Mouse (Mus musculus): ENCODE data around the gene Prune2.

The Prune2 gene

DNA sequence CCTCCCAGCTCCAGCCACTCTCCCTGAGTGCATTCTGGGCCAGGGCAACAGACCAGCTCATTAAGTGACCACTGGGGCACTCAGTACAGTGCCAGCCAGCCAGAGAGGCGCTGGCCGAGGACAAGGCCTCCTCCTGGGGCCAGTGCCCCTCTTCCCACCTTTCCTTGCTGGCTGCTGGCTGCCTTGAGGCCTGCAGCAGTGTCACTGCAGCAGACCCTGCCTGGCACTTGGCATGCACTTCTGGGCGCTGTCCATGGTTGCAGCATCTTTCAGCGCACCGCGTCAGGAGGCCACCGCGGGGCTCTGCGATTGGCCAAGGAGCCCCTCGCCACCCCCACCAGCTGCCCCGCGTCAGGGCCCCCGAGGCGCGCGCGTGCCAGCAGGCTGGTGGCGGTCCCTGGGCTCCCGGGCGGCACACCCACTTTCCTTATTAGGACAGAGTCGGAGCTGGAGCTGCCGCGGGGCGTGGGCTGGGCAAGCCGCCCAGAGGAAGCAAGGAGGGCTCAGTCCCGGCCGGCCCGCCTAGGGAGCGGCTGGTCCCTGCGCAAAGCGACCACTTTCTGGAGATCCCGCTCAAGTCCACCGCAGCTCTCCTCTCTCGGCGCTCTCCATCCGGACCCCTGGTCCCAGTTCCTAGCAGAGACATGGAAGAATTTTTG, at the start of gene Prune2:
Gene Prune2 (plus strand): TSS at position 506 of the 659 bp plus-strand sequence.
- in situ Hi-C loops (cut with MboI; ENCODE audit: low sequenced_read_pairs): no loop called here

DNA sequence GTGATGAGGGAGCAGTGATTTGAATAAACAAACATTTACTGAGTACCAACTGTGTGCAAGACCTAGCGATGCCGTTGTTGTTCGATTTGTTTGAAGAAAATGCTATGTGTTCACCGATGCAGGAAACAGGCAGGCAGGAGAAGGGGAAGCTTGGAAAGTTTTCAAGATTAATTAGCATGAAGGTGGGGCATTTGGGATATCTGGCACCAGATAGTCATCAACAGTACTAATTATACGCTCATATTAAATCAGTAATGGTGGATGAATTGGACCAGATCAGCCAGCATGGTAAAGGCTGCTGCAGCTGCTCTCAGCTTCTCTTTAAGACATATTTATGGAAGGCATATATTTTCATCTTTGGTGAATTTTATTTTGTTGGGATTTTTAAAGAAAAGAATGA, 44.4 kb upstream of the Prune2 start:
- in situ Hi-C loops (cut with MboI; ENCODE audit: low sequenced_read_pairs): no loop called here

DNA sequence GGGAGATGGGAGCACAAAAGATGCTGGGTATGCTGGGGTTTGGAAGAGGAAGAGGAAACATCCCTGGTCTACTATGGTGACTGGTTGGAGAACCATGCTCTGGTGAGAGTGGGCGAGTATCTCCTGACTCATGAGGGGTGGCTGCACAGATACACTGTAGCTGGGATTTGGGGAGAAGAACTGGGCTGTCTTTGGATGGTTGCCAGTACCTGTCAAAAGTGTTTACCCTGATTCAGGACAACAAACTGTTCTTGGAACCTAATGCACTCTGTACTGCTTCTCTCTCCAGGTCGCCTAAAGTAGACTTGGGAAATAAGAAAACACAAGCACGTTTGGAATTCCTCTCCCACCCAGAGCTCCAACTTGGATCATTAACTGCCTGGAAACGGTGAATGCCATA, 31.4 kb upstream of the Prune2 start:
- in situ Hi-C loops (cut with MboI; ENCODE audit: low sequenced_read_pairs): no loop called here

DNA sequence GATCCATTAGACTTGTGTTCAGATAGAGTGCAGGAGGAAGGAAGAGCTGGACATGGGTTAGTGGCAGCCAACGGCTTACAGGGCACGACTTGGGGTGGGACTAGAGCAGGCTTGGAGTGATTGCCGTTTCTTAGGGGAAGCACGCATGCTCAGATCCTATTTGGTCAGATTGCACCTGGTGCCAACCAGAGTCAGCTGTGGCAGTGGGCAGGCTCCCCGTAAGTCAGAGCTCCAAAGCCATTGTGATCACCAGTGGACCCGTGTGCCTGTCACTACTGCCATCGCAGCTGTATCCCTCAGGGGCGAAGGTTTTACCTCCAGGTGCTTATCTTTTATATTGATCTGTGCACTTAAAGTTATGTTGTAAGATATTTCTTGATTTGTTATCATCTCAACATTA, 21.3 kb upstream of the Prune2 start:
- in situ Hi-C loops (cut with MboI; ENCODE audit: low sequenced_read_pairs): no loop called here

GRCm38 (mm10) chr19:16948794-16949313, 7.1 kb upstream of the Prune2 start:
- in situ Hi-C loops (cut with MboI; ENCODE audit: low sequenced_read_pairs): no loop called here

DNA sequence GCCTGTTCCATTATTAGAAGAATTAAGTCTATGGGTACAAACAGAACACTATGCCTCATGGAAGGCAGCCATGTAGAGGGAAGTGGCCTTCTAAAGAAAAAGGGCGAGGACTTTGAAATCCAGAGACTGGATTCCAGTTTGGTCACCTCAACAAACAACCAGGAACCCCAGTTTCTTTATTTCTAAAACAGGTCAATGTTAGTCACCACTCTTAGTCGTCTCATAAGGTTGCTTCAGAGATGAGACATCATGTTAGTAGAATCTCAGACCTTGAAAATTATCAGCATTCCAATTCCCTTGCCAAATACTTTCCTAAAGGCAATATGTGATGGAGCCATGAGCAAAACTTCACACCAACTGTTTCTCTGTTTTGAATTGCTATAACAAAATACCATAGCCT, 6.6 kb upstream of the Prune2 start:
- in situ Hi-C loops (cut with MboI; ENCODE audit: low sequenced_read_pairs): no loop called here

DNA sequence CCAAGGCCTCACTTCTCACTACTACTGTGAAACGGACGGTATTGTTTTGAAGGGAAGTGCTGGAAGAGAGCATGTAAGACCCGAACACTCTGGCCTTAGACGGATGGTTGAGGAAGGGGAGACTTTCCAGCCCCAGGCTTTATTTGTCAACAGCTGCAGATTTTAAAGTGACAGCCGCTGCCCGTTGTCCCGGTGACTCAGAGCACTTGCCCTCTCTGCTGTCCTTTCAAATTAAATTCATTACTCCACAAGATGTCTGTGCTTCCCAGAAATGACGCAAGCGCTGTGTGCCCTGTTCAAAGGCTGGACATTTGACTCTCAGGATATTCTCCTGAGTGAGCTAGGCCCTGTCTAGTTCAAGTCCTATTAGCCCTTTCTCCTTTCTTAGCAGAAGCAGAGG, 5.9 kb upstream of the Prune2 start:
- in situ Hi-C loops (cut with MboI; ENCODE audit: low sequenced_read_pairs): no loop called here

GRCm38 (mm10) chr19:16950664-16951363, 5.1 kb upstream of the Prune2 start:
- in situ Hi-C loops (cut with MboI; ENCODE audit: low sequenced_read_pairs): no loop called here

GRCm38 (mm10) chr19:16954736-16955135, 1.2 kb upstream of the Prune2 start:
- in situ Hi-C loops (cut with MboI; ENCODE audit: low sequenced_read_pairs): no loop called here

- in situ Hi-C loops (cut with MboI; ENCODE audit: low sequenced_read_pairs): no loop called here
Measured at GRCm38 (mm10) chr19:16955231-16955612, 696 bp upstream of the Prune2 start.

GRCm38 (mm10) chr19:16956319-16956718, 401 bp downstream of the Prune2 start:
- in situ Hi-C loops (cut with MboI; ENCODE audit: low sequenced_read_pairs): no loop called here

DNA sequence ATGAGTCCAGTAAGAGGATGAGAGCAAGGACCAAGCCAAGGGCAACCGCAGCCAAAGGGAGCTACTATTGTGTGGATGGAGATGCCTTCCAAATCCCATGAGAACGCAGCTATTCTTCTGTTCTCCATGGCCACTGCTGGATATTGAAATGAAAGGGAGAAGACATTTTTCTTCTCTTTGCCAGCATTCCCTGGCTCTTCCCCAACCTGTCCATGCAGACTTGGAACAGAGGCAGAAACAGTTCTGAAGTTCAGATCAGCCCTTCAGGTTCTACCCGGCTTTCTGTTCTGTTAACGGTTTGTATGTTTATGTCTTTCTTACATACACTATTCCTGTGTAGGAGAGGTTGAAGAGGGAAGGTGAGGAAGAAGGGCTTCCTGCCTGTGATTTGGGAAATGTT, 3.1 kb downstream of the Prune2 start:
- in situ Hi-C loops (cut with MboI; ENCODE audit: low sequenced_read_pairs): no loop called here

GRCm38 (mm10) chr19:16959551-16959950, 3.6 kb downstream of the Prune2 start:
- in situ Hi-C loops (cut with MboI; ENCODE audit: low sequenced_read_pairs): no loop called here

DNA sequence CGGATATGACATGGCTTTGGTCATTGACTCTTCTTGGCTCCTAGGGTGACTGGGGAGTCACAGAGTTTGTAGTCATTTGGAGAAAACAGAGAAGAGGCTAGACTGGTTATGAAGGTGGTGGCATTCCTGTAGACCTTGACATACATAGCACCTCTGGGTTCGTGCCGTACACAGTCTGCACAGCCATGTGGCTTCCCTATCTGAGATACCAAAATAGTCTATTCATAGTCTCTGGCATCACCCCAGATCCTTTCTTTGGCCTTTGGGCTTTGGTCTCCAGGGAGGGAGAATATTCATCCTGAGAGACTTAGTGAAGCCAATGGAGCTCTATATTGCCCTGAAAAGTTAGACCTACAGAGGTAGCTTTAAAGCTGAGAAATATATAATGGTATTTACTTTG, 5.1 kb downstream of the Prune2 start:
- in situ Hi-C loops (cut with MboI; ENCODE audit: low sequenced_read_pairs): no loop called here

DNA sequence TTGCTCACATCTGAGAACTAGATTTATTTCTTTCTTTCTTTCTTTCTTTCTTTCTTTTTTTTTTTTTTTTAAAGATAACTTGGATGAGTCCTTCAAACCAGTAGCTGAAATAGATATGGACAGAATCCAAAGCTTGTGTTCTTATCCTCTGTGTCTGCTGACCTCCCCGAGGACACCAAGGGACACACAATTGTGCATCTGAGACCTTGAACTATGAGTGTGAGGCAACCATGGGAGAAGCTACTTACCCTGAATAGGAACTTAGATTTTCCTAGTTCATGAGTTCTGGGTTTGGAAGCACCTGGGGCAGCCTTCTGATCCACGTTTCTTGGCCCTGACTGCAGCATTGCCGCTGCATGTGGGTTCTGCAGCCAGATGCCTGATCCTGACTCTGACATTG, 7.3 kb downstream of the Prune2 start:
- in situ Hi-C loops (cut with MboI; ENCODE audit: low sequenced_read_pairs): no loop called here

DNA sequence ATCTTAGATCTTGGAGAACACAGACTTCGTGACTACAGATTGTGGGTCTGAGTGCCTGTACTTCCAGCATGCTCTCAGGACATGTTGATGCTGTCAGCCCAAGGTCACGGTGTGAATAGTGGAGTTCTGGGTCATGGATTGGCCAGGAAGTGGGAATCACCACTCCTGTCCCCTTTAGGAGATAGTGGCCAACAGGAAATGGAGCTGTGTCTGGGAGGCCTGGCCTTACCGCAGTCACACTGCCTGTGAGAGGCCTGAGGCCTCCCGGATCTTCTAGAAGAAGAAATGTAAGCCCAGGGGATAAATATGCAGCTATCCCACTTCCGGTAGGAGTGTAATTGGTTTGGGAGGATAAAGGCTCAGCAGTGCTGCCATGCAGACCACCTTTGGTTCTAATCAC, 12.8 kb downstream of the Prune2 start:
- in situ Hi-C loops (cut with MboI; ENCODE audit: low sequenced_read_pairs): no loop called here

- in situ Hi-C loops (cut with MboI; ENCODE audit: low sequenced_read_pairs): no loop called here
Measured at GRCm38 (mm10) chr19:16970612-16971011, 14.7 kb downstream of the Prune2 start.

DNA sequence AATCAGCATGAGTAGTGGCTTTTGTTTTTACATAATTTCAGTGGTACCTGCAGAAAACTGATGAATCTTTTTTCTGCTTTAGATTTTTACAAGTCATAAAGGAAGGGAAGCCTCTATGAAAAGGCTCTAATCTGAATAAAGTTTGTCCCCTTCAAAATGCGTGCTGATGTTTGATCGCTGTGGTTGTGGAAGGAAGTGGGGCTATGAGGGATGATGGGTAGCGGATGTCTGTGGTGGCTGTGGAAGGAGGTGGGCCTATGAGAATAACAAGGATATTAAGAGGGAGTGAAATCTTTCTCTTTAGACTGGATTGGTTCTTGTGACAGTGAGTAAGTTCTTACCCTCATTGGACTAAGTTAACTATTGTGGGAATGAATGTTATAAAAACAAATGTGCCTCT, 23.0 kb downstream of the Prune2 start:
- in situ Hi-C loops (cut with MboI; ENCODE audit: low sequenced_read_pairs): no loop called here

- in situ Hi-C loops (cut with MboI; ENCODE audit: low sequenced_read_pairs): no loop called here
Measured at GRCm38 (mm10) chr19:16981743-16982142, 25.8 kb downstream of the Prune2 start.

- in situ Hi-C loops (cut with MboI; ENCODE audit: low sequenced_read_pairs): no loop called here
Measured at GRCm38 (mm10) chr19:16984897-16985296, 29.0 kb downstream of the Prune2 start.

GRCm38 (mm10) chr19:16987984-16988383, 32.1 kb downstream of the Prune2 start:
- in situ Hi-C loops (cut with MboI; ENCODE audit: low sequenced_read_pairs): no loop called here

- in situ Hi-C loops (cut with MboI; ENCODE audit: low sequenced_read_pairs): no loop called here
Measured at GRCm38 (mm10) chr19:16992151-16992550, 36.2 kb downstream of the Prune2 start.
